Mouse (Mus musculus) ES-CJ7 (cell line): ENCODE data around the gene Serinc3.
"Not testable (repeated sequence)": the region's sequence is repeated elsewhere in the genome, so short reads cannot be mapped to it uniquely, and the experiment has no call there.

ENCODE experiments used
- DNase-seq: peaks from one replicate; pipeline ENCODE4 v3.0.0; 2011; ENCODE audit warnings: low read depth, low spot score

Gene Serinc3

GRCm38 (mm10) chr2:163631223-163631622 lies 13.7 kb downstream of the Serinc3 start:
- no peak for DNase-seq

- DNase-seq: not testable (repeated sequence)
Measured at GRCm38 (mm10) chr2:163621401-163621800, 23.5 kb downstream of the Serinc3 start.

- no peak for DNase-seq
Measured at GRCm38 (mm10) chr2:163620451-163620850, 24.5 kb downstream of the Serinc3 start.

GRCm38 (mm10) chr2:163617874-163618273 lies 27.1 kb downstream of the Serinc3 start:
- no peak for DNase-seq

GRCm38 (mm10) chr2:163617232-163617863 lies 27.6 kb downstream of the Serinc3 start:
- DNase-seq: no peak

- DNase-seq: no peak
Measured at GRCm38 (mm10) chr2:163616652-163617227, 28.2 kb downstream of the Serinc3 start.

GRCm38 (mm10) chr2:163615906-163616651 lies 28.9 kb downstream of the Serinc3 start:
- no peak for DNase-seq

- no peak for DNase-seq
Measured at GRCm38 (mm10) chr2:163615401-163615800, 29.5 kb downstream of the Serinc3 start.

GRCm38 (mm10) chr2:163613990-163614389 lies 30.9 kb downstream of the Serinc3 start:
- DNase-seq: no peak

GRCm38 (mm10) chr2:163613206-163613605 lies 31.7 kb downstream of the Serinc3 start:
- DNase-seq: no peak

- DNase-seq: peak; percentile 18
Measured at GRCm38 (mm10) chr2:163611176-163611575, 33.8 kb downstream of the Serinc3 start.

GRCm38 (mm10) chr2:163609281-163609975 lies 35.5 kb downstream of the Serinc3 start:
- no peak for DNase-seq

- peak; percentile 28 for DNase-seq
Measured at GRCm38 (mm10) chr2:163608008-163608407, 36.9 kb downstream of the Serinc3 start.

GRCm38 (mm10) chr2:163606161-163606560 lies 38.8 kb downstream of the Serinc3 start:
- DNase-seq: no peak

- peak; percentile 79 for DNase-seq
Measured at GRCm38 (mm10) chr2:163602101-163602971, 42.6 kb downstream of the Serinc3 start, which contains the start of gene Ttpal. Ttpal (plus strand) TSS chr2:163602314.

GRCm38 (mm10) chr2:163601712-163602100 lies 43.2 kb downstream of the Serinc3 start:
- DNase-seq: no peak

- no peak for DNase-seq
Measured at GRCm38 (mm10) chr2:163601066-163601465, 43.9 kb downstream of the Serinc3 start.

GRCm38 (mm10) chr2:163599226-163599625 lies 45.7 kb downstream of the Serinc3 start:
- DNase-seq: peak; percentile 75

GRCm38 (mm10) chr2:163597661-163598060 lies 47.3 kb downstream of the Serinc3 start:
- peak; percentile 44 for DNase-seq

- DNase-seq: no peak
Measured at GRCm38 (mm10) chr2:163596873-163597155, 48.1 kb downstream of the Serinc3 start.
